Mouse (Mus musculus) adrenal gland, postnatal 4 days (tissue): ENCODE measurements around the gene Anks1b. TPM values are rescaled to one million over a fixed set of nuclear protein-coding genes. Genes with fewer than 3 reads are reported as not detected.

Experiments used
- DNase-seq, 2 experiments: peaks; one replicate each; pipeline ENCODE4 v3.0.0; 2021 to 2022; ENCODE audit warnings: low spot score in 2 of 2, mixed read lengths in 2 of 2
- total RNA-seq, 2 experiments: library from RNA; stranded (reverse); gene quantifications; 2 replicates each; pipeline ENCODE4 v1.2.3; 2021

Anks1b gene
- total RNA-seq, 2 experiments from 2014 or later, result 4.4 to 4.5 TPM

DNA sequence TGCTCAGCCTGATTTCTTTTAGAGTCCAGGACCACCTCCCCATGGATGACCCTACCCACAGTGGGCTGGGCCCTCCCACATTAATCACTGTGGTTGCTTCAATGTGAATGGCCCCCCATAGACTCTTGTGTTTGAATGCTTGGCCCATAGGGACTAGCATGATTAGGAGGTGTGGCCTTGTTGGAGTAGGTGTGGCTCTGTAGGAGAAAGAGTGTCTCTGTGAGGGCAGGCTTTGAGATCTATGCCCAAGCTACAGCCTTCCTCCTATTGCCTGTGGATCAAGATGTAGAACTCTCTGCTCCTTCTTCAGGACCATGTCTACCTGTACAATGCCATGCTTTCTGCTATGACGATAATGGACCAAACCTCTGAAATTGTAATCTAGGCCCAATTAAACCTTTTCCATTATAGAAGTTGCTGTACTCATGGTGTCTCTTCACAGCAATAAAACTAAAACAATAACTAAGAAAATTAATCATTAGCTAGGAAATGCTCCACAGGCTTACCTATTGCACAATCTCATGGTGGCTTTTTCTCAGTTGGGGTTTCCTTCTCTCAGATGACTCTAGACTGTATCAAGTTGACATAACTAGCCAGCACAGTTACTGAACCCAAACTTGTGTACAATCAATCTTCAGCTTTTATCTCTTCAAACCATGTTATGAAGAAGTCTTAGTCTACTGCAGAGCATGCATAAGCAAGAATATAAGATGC is 73.5 kb downstream of the Anks1b start:
- DNase-seq, result no peak

GRCm38 (mm10) chr10:89974361-89974760 is 101.1 kb downstream of the Anks1b start:
- DNase-seq, result no peak

DNA sequence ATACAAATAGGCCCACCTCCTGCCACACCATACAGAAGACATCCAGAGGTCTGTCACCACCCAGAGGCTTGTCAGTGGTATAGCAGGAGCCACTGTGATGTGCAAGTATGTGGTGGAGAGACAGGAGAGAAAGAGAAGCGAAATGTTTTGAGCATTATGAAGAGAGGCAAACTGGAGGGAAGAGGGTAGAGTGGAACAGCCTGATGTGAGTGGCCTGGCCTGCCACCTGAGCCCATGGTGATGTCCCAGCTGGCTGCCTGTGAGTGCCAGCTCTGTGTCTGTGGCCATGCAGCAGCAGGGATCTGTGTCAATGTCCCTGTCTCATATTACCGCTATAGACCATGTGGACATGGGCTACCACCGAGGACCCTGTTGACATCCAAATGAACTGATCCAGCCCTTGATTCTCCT is 102.1 kb downstream of the Anks1b start:
- DNase-seq, result no peak

- no peak for DNase-seq
Observed at GRCm38 (mm10) chr10:89976577-89976976, 103.3 kb downstream of the Anks1b start.

DNA sequence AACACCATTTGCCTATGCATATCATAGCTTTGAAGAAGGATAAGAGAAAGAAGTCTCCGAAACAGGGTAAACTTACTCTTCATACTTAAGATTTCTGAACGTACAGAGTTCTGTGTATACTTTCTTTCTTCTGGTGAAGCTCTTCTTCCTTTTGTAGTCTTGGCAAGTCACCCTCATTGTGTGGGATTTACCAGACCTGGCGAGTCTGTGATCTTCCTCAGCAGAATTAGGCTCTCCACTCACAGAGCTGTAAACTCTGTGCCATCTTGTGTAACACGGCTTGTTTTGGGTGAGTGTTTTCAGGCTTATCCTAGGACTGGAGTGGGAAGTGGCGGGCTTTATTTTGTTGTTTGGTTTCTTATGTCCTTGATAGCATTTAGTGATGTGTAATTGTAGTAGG is 120.9 kb downstream of the Anks1b start:
- no peak for DNase-seq

- no peak for DNase-seq
Observed at GRCm38 (mm10) chr10:89995621-89996428, 122.5 kb downstream of the Anks1b start.

- DNase-seq, result no peak
Observed at GRCm38 (mm10) chr10:90003980-90004729, 130.8 kb downstream of the Anks1b start.

- DNase-seq, result no peak
Observed at GRCm38 (mm10) chr10:90004882-90005281, 131.6 kb downstream of the Anks1b start.

GRCm38 (mm10) chr10:90033037-90033436 is 159.7 kb downstream of the Anks1b start:
- DNase-seq, result no peak

- DNase-seq, result no peak
Observed at GRCm38 (mm10) chr10:90043287-90043686, 170.0 kb downstream of the Anks1b start.

GRCm38 (mm10) chr10:90043773-90044172 is 170.5 kb downstream of the Anks1b start:
- DNase-seq, result no peak

DNA sequence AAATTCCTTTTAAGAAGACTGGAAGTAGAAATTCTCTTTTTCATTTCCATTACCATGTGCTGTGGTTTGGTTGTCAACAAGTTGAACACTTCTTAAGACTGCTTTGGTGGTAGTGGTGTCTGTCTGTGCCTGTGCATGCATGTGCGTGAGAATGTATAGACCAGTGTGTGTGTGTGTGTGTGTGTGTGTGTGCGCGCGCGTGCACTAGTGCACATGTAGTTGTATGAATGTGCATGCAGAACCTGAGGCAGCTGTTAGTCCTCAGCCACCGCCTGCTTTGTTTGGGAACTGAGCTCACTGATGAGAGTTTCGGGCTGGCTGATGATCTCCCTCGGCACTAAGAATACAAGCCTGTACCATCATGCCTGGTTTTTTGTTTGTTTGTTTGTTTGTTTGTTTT is 170.9 kb downstream of the Anks1b start:
- DNase-seq, result no peak

- no peak for DNase-seq
Observed at GRCm38 (mm10) chr10:90068651-90069050, 195.3 kb downstream of the Anks1b start.

DNA sequence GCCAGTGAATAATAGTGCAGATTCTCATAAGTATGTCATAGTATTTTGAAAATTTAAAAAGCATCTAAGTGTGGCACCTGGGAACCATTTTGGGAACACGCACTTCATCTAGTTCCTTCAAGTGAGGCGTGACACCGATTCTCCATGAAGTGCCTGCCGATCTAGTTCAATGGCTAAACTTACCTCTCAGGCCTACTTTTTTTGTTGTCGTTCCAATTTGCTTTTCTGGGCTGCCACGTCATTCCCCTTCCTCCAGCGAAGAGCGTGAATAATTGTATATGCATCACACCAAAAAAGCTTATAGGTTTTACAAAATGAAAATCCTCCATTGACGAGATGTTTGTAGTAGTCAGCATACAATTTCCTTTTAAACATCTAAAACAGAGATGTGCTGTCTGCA is 204.6 kb downstream of the Anks1b start:
- DNase-seq, result no peak

DNA sequence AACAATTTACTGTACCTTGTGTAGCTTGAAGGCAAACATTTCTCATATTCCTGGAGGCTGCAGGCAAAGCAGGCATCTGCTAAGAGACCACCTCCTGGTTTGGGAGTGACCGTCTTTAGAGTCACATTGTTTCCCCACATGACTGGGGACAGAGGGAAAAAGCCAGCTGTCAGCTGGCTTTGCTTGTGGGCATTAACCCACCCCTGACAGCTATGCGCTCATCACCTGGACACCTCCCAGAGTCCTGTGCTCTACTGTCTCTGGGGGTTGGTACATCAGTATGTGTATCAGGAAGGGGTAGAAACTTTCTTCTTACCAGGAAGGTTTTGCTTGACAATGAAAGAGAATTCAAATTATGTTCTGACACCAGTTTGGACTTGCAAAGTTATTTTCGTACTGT is 207.8 kb downstream of the Anks1b start:
- no peak for DNase-seq

GRCm38 (mm10) chr10:90081630-90082029 is 208.3 kb downstream of the Anks1b start:
- no peak for DNase-seq

GRCm38 (mm10) chr10:90093877-90094276 is 220.6 kb downstream of the Anks1b start:
- no peak for DNase-seq

DNA sequence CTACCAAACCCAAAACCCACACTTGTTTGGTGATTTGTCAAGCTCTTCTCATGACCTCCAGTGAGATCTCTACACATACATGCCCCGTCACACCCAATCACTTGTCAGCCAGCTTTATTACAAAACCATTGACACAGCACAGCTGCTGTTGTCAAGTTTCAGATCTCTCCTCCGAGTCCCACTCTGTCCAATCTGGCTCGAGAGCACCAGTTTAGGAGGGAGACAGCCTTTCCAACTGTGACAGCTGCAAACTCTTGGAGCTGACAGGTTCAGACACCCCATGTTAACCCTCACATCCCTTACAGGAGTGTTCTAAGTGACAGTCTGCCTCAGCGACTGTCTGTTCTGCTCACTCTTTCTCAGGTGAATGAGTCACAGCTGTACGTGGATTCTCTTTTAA is 239.4 kb downstream of the Anks1b start:
- DNase-seq, result no peak

- DNase-seq, result no peak
Observed at GRCm38 (mm10) chr10:90116867-90117266, 243.6 kb downstream of the Anks1b start.

DNA sequence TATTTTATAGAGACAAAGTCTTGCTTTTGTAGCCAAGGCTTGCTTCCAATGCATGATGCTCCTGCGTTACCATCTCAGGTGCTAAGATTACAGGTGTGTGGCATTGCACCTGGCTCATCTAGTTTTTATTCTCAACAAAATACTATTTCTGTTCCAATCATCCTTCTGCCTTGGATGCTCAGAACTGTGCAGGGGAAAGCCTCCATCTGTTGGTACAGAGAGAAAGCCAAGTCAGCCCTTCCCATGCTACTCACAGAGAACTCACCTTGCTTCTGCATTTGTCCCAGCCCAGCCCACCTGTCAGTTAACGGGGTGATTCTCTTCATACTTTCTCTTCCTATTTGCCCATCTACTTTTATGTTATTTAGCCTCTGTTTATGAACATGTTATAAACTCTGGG is 244.5 kb downstream of the Anks1b start:
- no peak for DNase-seq

GRCm38 (mm10) chr10:90137538-90137937 is 264.2 kb downstream of the Anks1b start:
- no peak for DNase-seq

DNA sequence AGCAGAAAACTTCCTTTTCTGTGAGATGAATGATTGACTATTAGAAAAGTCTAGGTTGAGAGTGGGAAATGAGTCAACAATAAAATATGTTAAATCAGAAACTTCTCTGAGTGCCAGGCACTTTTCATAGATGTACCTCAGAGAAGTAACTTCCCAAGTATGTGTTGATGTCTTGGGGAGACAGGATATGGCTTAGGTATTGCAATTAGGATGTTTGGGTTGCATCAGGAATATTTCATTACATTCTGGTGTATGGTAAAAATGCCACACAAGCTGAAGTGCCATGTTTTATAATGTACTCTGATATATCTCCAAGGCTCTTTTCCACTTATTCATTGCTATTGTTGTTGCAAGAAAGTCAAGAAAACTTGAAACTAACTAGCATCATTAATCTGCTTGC is 267.6 kb downstream of the Anks1b start:
- no peak for DNase-seq
